Mouse (Mus musculus) lung, adult 2 months (tissue): Measurements from ENCODE around the gene Mpv17.

Experiments used
- CTCF ChIP-seq: fragments of 200-500 bp; IDR thresholded peaks from 2 replicates; pipeline ENCODE4 v1.5.1; 2011; ENCODE audit warnings: mild to moderate bottlenecking, low read length, control low read depth; ENCODE audit not compliant: insufficient read depth
- POLR2A ChIP-seq: fragments of 200-500 bp; IDR thresholded peaks from 2 replicates; pipeline ENCODE4 v1.6.1; 2011; ENCODE audit warnings: low read depth, mild to moderate bottlenecking, control low read depth, low read length, borderline replicate concordance; ENCODE audit errors: extremely low read depth

DNA sequence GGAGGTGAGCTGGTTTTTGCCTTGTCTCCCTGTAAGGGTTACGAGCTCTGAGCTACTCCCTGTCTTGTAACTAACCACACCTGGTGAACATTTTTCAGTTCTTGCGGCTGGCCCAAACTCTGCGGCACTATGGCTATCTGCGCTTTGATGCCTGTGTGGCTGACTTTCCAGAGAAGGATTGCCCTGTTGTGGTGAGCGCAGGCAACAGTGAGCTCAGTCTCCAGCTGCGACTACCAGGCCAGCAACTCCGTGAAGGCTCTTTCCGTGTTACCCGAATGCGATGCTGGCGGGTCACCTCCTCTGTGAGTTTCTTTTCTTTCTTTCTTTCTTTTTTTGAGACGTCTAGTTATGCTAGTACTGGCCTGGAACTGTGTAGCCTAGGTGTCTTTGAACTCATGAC, 43.0 kb upstream of the Mpv17 start:
- TF ChIP-seq POLR2A = peak; percentile 26; the same call in 1 of the 2 replicates
- no peak for TF ChIP-seq CTCF
